Mouse (Mus musculus): Measurements from ENCODE around the gene Susd6. TPM values are rescaled to one million over a fixed set of nuclear protein-coding genes. Genes with fewer than 3 reads are reported as not detected.

Susd6 gene
- total RNA-seq, 4 experiments from 2014 or later: 34.7 to 38.2 (median 35.5) TPM

GRCm38 (mm10) chr12:80866023-80866422, 75.7 kb downstream of the Susd6 start:
- no peak for DNase-seq (ENCODE audit: low spot score in 2 of 2)

- no peak for DNase-seq (ENCODE audit: low spot score in 2 of 2)
Observed at GRCm38 (mm10) chr12:80867083-80867482, 76.8 kb downstream of the Susd6 start.

- no peak for DNase-seq (ENCODE audit: low spot score in 2 of 2)
Observed at GRCm38 (mm10) chr12:80868401-80868800, 78.1 kb downstream of the Susd6 start.

- no peak for DNase-seq (ENCODE audit: low spot score in 2 of 2)
Observed at GRCm38 (mm10) chr12:80877215-80878092, 87.1 kb downstream of the Susd6 start.

GRCm38 (mm10) chr12:80878093-80878430, 87.8 kb downstream of the Susd6 start:
- no peak for DNase-seq (ENCODE audit: low spot score in 2 of 2)

GRCm38 (mm10) chr12:80878653-80879052, 88.3 kb downstream of the Susd6 start:
- no peak for DNase-seq (ENCODE audit: low spot score in 2 of 2)

- no peak for DNase-seq (ENCODE audit: low spot score in 2 of 2)
Observed at GRCm38 (mm10) chr12:80879267-80879666, 89.0 kb downstream of the Susd6 start.

GRCm38 (mm10) chr12:80881121-80881520, 90.8 kb downstream of the Susd6 start:
- DNase-seq (ENCODE audit: low spot score in 2 of 2): no peak

GRCm38 (mm10) chr12:80883278-80883677, 93.0 kb downstream of the Susd6 start:
- no peak for DNase-seq (ENCODE audit: low spot score in 2 of 2)

GRCm38 (mm10) chr12:80883881-80884280, 93.6 kb downstream of the Susd6 start:
- no peak for DNase-seq (ENCODE audit: low spot score in 2 of 2)

GRCm38 (mm10) chr12:80885301-80886288, 95.3 kb downstream of the Susd6 start:
- no peak for DNase-seq (ENCODE audit: low spot score in 2 of 2)

- no peak for DNase-seq (ENCODE audit: low spot score in 2 of 2)
Observed at GRCm38 (mm10) chr12:80887036-80887435, 96.7 kb downstream of the Susd6 start.

GRCm38 (mm10) chr12:80889331-80889730, 99.0 kb downstream of the Susd6 start:
- no peak for DNase-seq (ENCODE audit: low spot score in 2 of 2)

GRCm38 (mm10) chr12:80891074-80891473, 100.8 kb downstream of the Susd6 start:
- DNase-seq (ENCODE audit: low spot score in 2 of 2): no peak

- DNase-seq (ENCODE audit: low spot score in 2 of 2): no peak
Observed at GRCm38 (mm10) chr12:80893720-80894494, 103.6 kb downstream of the Susd6 start.

- peak; percentile 42 to 49 for DNase-seq (ENCODE audit: low spot score in 2 of 2)
Observed at GRCm38 (mm10) chr12:80894973-80895570, 104.8 kb downstream of the Susd6 start.

- no peak for DNase-seq (ENCODE audit: low spot score in 2 of 2)
Observed at GRCm38 (mm10) chr12:80909631-80910030, 119.3 kb downstream of the Susd6 start.

- no peak for DNase-seq (ENCODE audit: low spot score in 2 of 2)
Observed at GRCm38 (mm10) chr12:80917764-80918163, 127.5 kb downstream of the Susd6 start.

- no peak for DNase-seq (ENCODE audit: low spot score in 2 of 2)
Observed at GRCm38 (mm10) chr12:80921301-80921700, 131.0 kb downstream of the Susd6 start.

GRCm38 (mm10) chr12:80922869-80923268, 132.6 kb downstream of the Susd6 start:
- DNase-seq (ENCODE audit: low spot score in 2 of 2): no peak

- DNase-seq (ENCODE audit: low spot score in 2 of 2): no peak
Observed at GRCm38 (mm10) chr12:80923602-80924001, 133.3 kb downstream of the Susd6 start.

Data from left cerebral cortex, adult 8-10 months (tissue).